Mouse (Mus musculus) limb, embryonic 11.5 days (tissue): ENCODE measurements around the gene Ube2l3. TPM values are rescaled to one million over a fixed set of nuclear protein-coding genes. Genes with fewer than 3 reads are reported as not detected.

Source experiments
- ATAC-seq: fragments of 200-750 bp; cut with Nextera tagmentation; 2 replicates; pipeline ENCODE4 v1.8.0; 2017; ENCODE audit warnings: low read depth; ENCODE audit not compliant: insufficient number of reproducible peaks, low FRiP score, low TSS enrichment
- DNase-seq: peaks from one replicate; pipeline ENCODE4 v3.0.0-alpha.2; 2015; ENCODE audit warnings: low spot score
- H3K27ac ChIP-seq: fragments of 300-500 bp; sonication (generic); replicated peaks from 2 replicates; pipeline ENCODE4 v1.5.1; 2014; ENCODE audit warnings: low read depth, mild to moderate bottlenecking, low read length
- H3K27me3 ChIP-seq: fragments of 300-500 bp; sonication (generic); 2 replicates; pipeline ENCODE4 v1.6.1; 2014; ENCODE audit warnings: mild to moderate bottlenecking, low read length, mixed read lengths; ENCODE audit not compliant: control insufficient read depth, insufficient read depth
- H3K36me3 ChIP-seq: fragments of 300-500 bp; sonication (generic); 2 replicates; pipeline ENCODE4 v1.6.1; 2014; ENCODE audit warnings: mild to moderate bottlenecking, low read length, moderate library complexity, mixed read lengths; ENCODE audit not compliant: control insufficient read depth, insufficient read depth
- H3K4me1 ChIP-seq: fragments of 300-500 bp; sonication (generic); 2 replicates; pipeline ENCODE4 v1.6.1; 2014; ENCODE audit warnings: low read length, mixed read lengths; ENCODE audit not compliant: control insufficient read depth, insufficient read depth
- H3K4me2 ChIP-seq: fragments of 300-500 bp; sonication (generic); 2 replicates; pipeline ENCODE4 v1.6.1; 2014; ENCODE audit warnings: low read depth, mild to moderate bottlenecking, moderate library complexity; ENCODE audit not compliant: severe bottlenecking
- H3K4me3 ChIP-seq: fragments of 300-500 bp; sonication (generic); 2 replicates; pipeline ENCODE4 v1.5.1; 2014; ENCODE audit warnings: low read depth, low read length
- H3K9ac ChIP-seq: fragments of 300-500 bp; sonication (generic); 2 replicates; pipeline ENCODE4 v1.6.1; 2014; ENCODE audit warnings: mild to moderate bottlenecking, low read length
- H3K9me3 ChIP-seq: fragments of 300-500 bp; sonication (generic); 2 replicates; pipeline ENCODE4 v1.6.1; 2016; ENCODE audit warnings: low read length; ENCODE audit not compliant: control insufficient read depth
- WGBS: fragments of 180-500 bp; shearing (Covaris S2); extraction: QIAGEN DNeasy Blood & Tissue Kit; methylation state at CpG from one replicate; pipeline ENCODE4 v1.1.7; 2014; 5-methylcytosine and 5-hydroxymethylcytosine counted together
- polyA plus RNA-seq: library from polyadenylated mRNA; unstranded; fragments of >200 nt; fragmentation: Nextera tagmentation; extraction: Ambion mirVana; gene quantifications from 2 replicates; pipeline ENCODE4 v1.2.1, GENCODE M21; 2014

Gene Ube2l3
- polyA plus RNA-seq, 1 experiment from 2014 or later = 430 TPM

DNA sequence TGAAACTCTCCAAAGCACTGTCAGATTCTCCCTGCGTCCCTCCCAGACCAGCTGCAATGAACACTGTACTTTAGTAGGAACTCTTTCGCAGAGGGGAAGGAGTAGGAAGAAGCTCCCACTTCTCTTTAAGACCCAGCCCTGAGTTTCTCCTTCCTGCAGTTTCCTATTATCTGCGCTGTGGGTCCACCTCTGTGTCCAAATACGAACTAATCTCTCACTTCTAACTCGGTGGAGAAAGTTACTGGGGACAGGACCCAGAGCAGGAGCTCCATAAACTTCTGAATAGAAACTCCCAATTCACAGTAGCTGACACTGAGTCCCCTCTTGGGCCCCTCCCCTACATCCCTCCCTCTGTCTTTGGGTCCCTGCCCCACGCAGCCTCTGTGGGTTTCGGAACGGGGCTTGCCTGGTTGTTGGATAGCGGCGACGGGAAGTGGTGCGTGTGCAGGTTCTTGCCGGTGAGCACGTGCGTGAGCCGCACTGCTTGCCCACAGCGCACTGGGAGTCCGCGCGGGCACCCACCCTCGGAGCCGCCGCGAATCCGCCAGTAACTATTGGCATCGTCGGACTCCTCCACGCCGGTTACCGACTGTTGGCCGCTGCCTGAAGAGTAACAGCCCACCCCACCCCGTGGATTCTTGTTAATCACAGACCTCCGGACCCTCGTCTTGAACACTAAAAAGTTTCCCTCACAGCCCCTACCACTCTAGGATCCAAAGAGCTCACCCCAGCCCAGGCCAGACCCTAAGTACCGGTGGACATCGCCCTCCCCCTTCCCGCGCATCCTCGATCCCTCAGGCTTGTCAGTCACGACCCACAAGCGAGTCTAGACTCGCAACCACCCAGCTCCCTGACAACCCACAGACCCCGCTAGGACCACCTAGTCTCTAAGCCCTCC is 71.0 kb downstream of the Ube2l3 start:
- Histone ChIP-seq H3K9ac (peak overlapping the region; percentile 76), H3K4me1 (0 out of 2 replicates have a peak, but pooled peaks cover 8% of the 10 kb centered on the region), H3K9me3 (no peaks in the 10 kb centered on the region), H3K4me3 (peak overlapping the region; percentile 67), H3K36me3 (no peaks in the 10 kb centered on the region), H3K27me3 (no peaks in the 10 kb centered on the region), H3K27ac (peak overlapping the region; percentile 45), H3K4me2 (peak overlapping the region; percentile 96)
- peak; percentile 85 for ATAC-seq
- peak; percentile 59 for DNase-seq
- 4% methylated on average over 43 of the region's 43 CpGs for WGBS

DNA sequence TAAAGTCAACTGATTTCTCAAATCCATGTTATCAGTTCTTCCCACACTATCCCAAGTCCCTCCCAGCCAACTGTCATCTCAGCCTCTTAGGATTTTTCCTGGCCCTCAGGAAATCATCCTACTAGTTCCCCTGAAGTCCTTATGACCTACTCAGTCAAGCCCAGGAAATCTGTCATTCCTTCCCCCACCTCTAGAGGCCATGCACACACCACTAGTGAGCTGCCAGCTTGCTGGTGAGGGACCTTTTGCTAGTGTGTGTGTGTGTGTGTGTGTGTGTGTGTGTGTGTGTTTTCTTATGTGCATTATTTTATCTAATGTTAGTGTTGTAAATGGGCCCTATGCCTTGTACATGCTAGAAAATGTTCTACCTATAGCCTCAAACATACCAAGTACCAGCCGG is 75.2 kb downstream of the Ube2l3 start:
- DNase-seq (no peak), ATAC-seq (no peak)
- H3K36me3 ChIP-seq = peaks cover 3% of the 10 kb centered on the region
- no peak overlapping the region for H3K27ac ChIP-seq
- no peak overlapping the region for H3K9ac ChIP-seq
- WGBS = 97% methylated on average over 1 of the region's 1 CpGs
- H3K27me3 ChIP-seq = no peaks in the 10 kb centered on the region
- H3K4me1 ChIP-seq = peaks cover 11% of the 10 kb centered on the region
- H3K4me2 ChIP-seq = no peak overlapping the region
- no peaks in the 10 kb centered on the region for H3K9me3 ChIP-seq
- H3K4me3 ChIP-seq = no peak overlapping the region

DNA sequence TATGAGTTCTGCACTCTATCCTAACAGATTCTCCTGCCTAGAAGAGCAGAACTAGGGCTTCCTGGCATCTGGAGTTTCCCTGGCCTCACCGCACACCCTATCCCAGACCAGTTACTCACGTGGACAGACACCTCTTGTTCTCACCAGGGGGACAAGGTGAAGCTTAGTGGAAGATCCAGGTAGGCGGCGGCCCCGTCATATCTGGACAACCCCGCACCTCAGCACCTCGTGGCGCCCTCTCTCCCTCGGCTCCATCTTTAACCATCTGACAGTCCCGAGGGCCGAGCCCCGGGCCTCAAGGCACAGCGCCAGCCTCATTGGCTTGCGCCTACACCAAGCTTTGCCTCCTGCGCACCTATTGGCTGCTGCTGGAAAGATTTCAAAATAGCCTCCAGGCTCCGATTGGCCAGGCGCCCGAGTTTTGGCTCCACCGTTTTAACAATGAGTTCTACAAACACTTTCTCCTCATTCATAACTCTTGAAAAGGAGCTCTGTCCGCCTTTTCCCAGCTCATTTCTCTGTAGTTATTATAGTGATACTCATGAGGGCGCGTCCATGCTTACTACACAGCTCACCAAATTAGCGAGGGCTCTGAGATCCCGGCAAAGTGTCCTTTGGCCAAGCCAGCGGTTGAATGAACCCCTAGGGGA is 77.5 kb downstream of the Ube2l3 start, which contains the start of gene 2610318N02Rik:
2610318N02Rik (minus strand) TSS at position 297 of the 650 bp plus-strand sequence.
- Histone ChIP-seq H3K4me3 (peak within 1 kb of the TSS; percentile 56), H3K9ac (peak within 1 kb of the TSS; percentile 66), H3K4me2 (peak within 1 kb of the TSS; percentile 64), H3K36me3 (peaks cover 17% of the 10 kb centered on the region), H3K27ac (peak within 1 kb of the TSS; percentile 4; the same call in 1 of the 2 replicates), H3K9me3 (no peaks in the 10 kb centered on the region), H3K4me1 (peaks cover 3% of the 10 kb centered on the region), H3K27me3 (no peaks in the 10 kb centered on the region)
- ATAC-seq = peak; percentile 87
- DNase-seq = peak; percentile 90
- 1% methylated on average over 24 of the region's 25 CpGs for WGBS

DNA sequence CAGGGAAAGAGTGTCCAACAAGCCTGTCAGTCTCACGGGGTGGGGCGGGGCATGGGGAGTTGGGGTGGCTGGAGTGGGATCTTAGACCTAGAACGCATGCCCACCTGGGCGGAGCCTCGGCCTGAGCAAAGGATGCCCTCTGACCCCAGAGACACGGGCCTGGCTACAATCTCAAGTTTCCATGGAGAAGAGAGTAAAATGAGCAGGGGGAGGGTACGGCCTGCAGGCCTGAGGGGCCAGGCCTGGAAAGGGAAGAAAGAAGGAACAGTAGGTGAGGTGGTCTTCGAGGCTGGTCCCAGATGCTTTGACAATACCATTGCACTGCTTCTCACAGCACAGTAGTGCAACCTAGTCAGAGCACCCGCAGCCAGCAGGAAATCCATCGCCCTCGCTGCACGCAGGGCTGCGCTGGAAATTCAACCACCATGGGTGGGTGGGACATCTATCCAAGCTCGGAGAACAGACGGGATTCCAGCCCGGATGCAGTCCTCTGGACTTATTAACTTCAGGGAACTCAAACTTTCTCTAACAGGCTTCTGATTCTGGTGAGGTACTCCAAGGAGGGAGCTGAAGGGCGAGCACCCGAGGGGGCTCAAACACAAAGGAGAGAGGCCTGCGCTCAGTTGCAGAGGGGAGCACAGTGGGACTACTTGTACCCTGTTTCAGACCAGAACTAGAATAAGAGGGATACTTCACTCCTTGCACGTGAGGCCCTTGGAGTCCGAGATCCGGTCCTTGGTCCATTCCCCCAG is 78.2 kb downstream of the Ube2l3 start:
- Histone ChIP-seq H3K36me3 (peaks cover 18% of the 10 kb centered on the region), H3K4me2 (peak overlapping the region; percentile 64), H3K9me3 (no peaks in the 10 kb centered on the region), H3K27ac (0 out of 2 replicates have a peak overlapping the region, but pooled peaks have one; percentile 1), H3K4me3 (peak overlapping the region; percentile 56), H3K27me3 (no peaks in the 10 kb centered on the region), H3K4me1 (peaks cover 3% of the 10 kb centered on the region), H3K9ac (peak overlapping the region; percentile 66)
- peak; percentile 77 for DNase-seq
- ATAC-seq = peak; percentile 61; the same call in 1 of the 2 replicates
- under 1% methylated on average over 22 of the region's 22 CpGs for WGBS

DNA sequence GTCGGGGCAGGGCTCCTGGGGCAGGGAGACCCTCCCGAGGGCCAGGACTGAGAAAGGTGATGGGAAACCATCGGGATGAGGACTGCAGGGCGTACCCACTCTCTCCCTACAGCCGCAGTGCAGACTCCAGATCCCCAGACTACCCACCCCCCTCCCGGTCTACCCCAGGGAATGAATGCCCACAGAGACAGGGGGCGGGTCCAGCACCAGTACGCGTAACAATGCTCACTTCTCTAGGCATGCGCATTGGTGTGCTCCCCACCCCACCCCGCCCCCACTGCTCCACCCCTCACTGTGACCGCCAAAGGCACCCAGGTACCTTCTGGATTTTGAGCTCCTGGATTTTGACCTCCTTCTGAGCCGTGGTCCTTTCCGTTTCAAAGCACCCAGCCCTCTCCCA is 80.9 kb downstream of the Ube2l3 start:
- WGBS = 68% methylated on average over 14 of the region's 14 CpGs
- DNase-seq (no peak), ATAC-seq (no peak)
- Histone ChIP-seq H3K4me1 (peaks cover 3% of the 10 kb centered on the region), H3K4me3 (no peak overlapping the region), H3K4me2 (no peak overlapping the region), H3K36me3 (peaks cover 23% of the 10 kb centered on the region), H3K27me3 (no peaks in the 10 kb centered on the region), H3K9ac (no peak overlapping the region), H3K9me3 (no peaks in the 10 kb centered on the region), H3K27ac (no peak overlapping the region)

DNA sequence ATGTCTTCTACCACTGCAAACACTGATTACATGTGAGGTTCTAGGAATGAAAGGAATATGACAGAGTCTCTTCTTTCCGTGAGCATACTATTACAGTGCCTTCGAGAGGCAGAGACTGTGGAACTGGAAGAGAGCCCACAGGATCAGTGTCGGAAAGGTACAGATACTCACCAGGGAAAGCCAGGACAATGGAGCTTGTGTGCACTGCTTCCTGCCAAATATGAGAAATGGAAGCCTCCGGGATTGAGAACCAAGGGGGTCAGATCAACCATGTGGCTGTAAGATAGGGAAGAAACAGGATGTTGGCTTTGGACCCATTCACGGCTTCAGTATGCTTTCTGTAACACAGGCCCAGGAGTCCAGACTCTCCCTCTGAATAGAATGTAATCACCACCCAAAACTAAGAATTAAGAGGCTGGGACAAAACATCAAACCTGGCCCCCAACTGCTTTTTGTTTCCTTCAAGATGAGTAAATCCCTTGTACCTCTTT is 85.1 kb downstream of the Ube2l3 start:
- WGBS = 95% methylated on average over 5 of the region's 5 CpGs
- H3K9me3 ChIP-seq = no peaks in the 10 kb centered on the region
- DNase-seq = no peak
- H3K4me1 ChIP-seq = no peaks in the 10 kb centered on the region
- H3K9ac ChIP-seq = no peak overlapping the region
- H3K27me3 ChIP-seq = no peaks in the 10 kb centered on the region
- H3K4me3 ChIP-seq = no peak overlapping the region
- ATAC-seq = no peak
- no peak overlapping the region for H3K27ac ChIP-seq
- H3K36me3 ChIP-seq = peaks cover 30% of the 10 kb centered on the region
- no peak overlapping the region for H3K4me2 ChIP-seq

DNA sequence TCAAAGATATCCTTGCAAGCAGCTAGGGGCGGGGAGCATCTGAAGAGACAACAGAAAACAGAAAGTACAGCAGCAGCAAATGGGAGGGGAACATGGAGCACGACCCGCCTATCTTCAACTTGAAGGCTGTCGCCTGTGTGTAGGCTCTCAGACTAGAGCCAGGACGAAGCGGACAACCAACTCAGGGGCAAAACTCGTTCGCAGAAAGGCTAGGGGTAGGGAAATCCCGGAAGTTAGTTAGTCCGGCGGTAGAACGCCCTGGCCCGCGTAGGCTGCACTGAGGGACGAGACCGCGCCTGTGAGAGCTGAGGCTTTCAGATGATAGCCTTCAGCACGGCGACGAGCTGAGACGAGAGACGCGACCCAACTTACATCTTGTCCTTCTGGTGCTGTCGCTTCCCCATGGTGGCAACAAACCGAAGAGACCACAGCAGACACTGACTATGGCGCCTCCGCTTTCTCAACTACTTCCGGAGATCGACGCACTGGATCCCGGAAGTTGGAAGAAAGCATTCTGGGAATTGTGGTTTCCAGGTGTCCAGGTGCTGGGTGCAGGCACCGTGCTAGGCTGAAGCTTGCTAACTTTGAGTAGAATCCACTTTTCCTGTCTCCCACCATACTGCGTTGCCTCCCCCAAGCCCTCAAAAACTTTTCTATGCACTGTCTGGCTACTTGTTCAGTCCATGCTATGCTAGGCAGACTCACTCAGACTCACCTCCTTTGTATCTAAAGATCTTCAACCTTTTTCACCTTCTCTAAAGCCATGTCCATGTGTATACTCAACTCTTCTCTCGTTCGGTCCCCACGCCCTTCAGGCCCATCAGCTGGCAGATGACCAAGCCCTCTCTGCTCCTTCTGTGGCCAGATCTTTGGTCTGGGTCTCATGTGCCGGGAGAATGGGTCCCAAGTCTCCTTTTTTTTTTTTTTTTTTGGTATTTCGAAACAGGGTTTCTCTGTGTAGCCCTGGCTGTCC is 91.4 kb downstream of the Ube2l3 start, which contains the start of gene Ppil2:
Ppil2 (minus strand) TSS at position 487 of the 973 bp plus-strand sequence.
- Histone ChIP-seq H3K4me1 (no peaks in the 10 kb centered on the region), H3K27ac (0 out of 2 replicates have a peak within 1 kb of the TSS, but pooled peaks have one; percentile 33), H3K9ac (peak within 1 kb of the TSS; percentile 70), H3K9me3 (no peaks in the 10 kb centered on the region), H3K36me3 (peaks cover 10% of the 10 kb centered on the region), H3K4me2 (peak within 1 kb of the TSS; percentile 57), H3K27me3 (no peaks in the 10 kb centered on the region), H3K4me3 (peak within 1 kb of the TSS; percentile 79)
- DNase-seq (peak; percentile 81), ATAC-seq (peak; percentile 81; the same call in 1 of the 2 replicates)
- 10% methylated on average over 38 of the region's 38 CpGs for WGBS
